Mouse (Mus musculus) lung, adult 2 months (tissue): ENCODE results near the gene Pfkfb2. TPM values are rescaled to one million over a fixed set of nuclear protein-coding genes. Genes with fewer than 3 reads are reported as not detected.

Experiments
- DNase-seq: peaks from one replicate; pipeline ENCODE4 v3.0.0; 2022
- H3K4me1 ChIP-seq: fragments of 200-500 bp; 2 replicates; pipeline ENCODE4 v1.6.1; 2011; ENCODE audit warnings: low read length; ENCODE audit not compliant: control insufficient read depth, insufficient read depth
- H3K4me3 ChIP-seq: fragments of 200-500 bp; replicated peaks from 2 replicates; pipeline ENCODE3; 2011; ENCODE audit warnings: low read depth, mild to moderate bottlenecking, control low read depth, low read length; ENCODE audit errors: extremely low read depth
- CTCF ChIP-seq: fragments of 200-500 bp; IDR thresholded peaks from 2 replicates; pipeline ENCODE4 v1.5.1; 2011; ENCODE audit warnings: mild to moderate bottlenecking, low read length, control low read depth; ENCODE audit not compliant: insufficient read depth
- POLR2A ChIP-seq: fragments of 200-500 bp; IDR thresholded peaks from 2 replicates; pipeline ENCODE4 v1.6.1; 2011; ENCODE audit warnings: low read depth, mild to moderate bottlenecking, control low read depth, low read length, borderline replicate concordance; ENCODE audit errors: extremely low read depth
- WGBS: fragments of 180-500 bp; shearing (Covaris S2); methylation state at CpG from one replicate; pipeline ENCODE4 v1.1.7; 2018; 5-methylcytosine and 5-hydroxymethylcytosine counted together
- polyA plus RNA-seq: library from polyadenylated mRNA; depleted of rRNA; stranded (reverse); fragments of >200 nt; gene quantifications from 2 replicates; pipeline ENCODE4 v1.2.3, GENCODE M21; 2012

Pfkfb2 gene
- polyA plus RNA-seq, 1 experiment: 23.7 TPM

DNA sequence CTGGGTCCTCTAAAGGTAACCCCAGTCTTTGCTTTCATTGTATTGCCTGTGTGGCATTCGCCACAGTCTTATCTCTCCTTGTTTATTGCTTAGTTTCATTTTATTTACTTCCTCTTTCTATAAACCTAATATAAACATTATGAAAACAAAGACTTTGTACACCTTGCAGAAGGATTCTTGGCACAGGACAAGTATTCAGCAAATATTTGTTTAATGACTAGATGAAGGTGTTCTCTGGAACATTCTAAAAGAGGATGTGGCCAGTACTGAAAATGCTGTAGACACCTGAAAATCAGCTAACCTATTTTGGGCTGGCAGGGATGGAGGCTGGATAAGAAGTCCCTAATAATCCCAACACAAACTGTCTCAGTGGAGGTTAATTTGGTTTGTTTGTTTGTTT is 32.5 kb upstream of the Pfkfb2 start:
- Histone ChIP-seq H3K4me3 (no peak overlapping the region), H3K4me1 (peaks cover 15% of the 10 kb centered on the region)
- TF ChIP-seq CTCF: no peak
- TF ChIP-seq POLR2A: no peak
- DNase-seq: no peak
- WGBS: 43% methylated on average over 1 of the region's 1 CpGs

DNA sequence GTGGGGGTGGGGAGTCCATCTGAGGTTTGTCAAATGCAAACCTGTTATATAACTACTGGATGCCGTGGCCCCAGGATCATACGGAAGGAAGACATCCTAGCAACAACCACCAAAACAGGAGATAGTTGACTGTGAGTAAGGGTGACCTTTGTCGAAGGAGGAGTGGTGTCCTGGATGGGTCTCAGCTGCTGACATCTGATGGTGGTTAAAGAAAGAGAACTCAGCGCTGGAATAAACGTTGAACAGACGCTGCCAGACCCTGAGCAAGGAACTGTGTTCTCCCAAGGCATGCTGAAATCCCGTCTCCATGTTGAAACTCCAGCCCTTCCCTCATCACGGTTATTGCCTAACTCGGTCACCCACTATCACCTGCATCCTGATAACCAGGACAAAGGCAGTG is 30.6 kb upstream of the Pfkfb2 start:
- WGBS: 49% methylated on average over 9 of the region's 9 CpGs
- TF ChIP-seq POLR2A (no peak), CTCF (no peak)
- Histone ChIP-seq H3K4me1 (peaks cover 15% of the 10 kb centered on the region), H3K4me3 (no peak overlapping the region)
- no peak for DNase-seq

DNA sequence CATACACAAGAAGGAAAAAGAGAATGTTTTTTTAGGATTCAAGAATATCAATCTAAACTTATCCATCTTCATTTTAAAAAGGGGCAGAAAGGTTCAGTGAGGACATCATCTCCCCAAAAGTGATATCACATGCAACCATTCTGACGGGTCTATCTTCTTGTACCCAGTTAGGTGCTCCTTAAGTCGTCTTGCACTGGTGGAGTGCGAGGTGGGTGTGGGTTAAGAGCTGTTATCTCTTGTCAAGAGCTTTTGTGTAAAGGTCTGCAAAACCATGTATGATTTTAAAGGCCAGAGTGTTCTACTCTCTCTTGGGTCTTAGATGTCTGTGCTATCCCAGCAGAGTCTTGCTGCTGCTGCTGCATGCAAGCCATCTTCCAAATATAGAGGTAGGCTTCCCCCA is 17.8 kb upstream of the Pfkfb2 start:
- Histone ChIP-seq H3K4me1 (0 out of 2 replicates have a peak, but pooled peaks cover 4% of the 10 kb centered on the region), H3K4me3 (no peak overlapping the region)
- DNase-seq: no peak
- no peak for TF ChIP-seq CTCF
- TF ChIP-seq POLR2A: no peak
- 76% methylated on average over 3 of the region's 3 CpGs for WGBS

DNA sequence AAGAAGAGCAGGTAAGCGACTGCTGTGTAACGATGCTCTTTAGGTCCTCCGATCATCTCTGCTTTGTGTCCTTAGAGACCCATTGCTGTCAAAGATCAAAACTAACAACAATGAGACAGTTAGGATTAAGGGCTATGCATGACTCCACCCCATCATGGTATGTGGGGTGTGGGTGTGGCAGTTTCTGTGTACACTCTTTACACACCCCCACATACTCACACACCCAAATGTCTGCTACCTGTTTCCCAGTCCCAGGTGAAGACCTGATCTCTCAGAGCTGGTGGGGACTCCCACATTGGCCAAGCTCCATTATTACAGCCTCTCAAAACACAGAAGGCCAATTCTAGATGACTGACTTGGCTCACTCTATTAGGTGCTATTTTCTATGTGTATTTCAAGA is 16.5 kb upstream of the Pfkfb2 start:
- Histone ChIP-seq H3K4me3 (no peak overlapping the region), H3K4me1 (peaks cover 8% of the 10 kb centered on the region)
- WGBS: 94% methylated on average over 3 of the region's 3 CpGs
- TF ChIP-seq CTCF (no peak), POLR2A (no peak)
- no peak for DNase-seq

DNA sequence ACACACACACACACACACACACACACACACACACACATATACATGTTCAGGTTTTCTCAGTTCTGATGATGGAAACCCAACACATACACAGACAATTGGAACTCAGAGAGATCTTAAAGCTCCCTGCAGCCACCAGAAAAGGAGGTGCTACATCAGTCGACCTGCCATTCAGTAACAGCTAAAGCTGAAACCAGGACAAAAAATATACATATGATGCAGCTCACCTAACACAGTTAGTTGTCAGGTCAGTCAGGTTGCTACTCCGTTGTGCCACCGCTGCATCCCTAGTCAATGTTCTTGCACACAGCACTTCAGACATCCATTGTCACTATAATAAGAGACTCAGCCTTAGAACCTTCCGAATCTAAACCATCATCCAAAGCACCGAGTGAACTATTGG is 15.9 kb upstream of the Pfkfb2 start:
- DNase-seq: no peak
- TF ChIP-seq POLR2A (no peak), CTCF (no peak)
- Histone ChIP-seq H3K4me1 (peaks cover 8% of the 10 kb centered on the region), H3K4me3 (no peak overlapping the region)
- 87% methylated on average over 5 of the region's 5 CpGs for WGBS

DNA sequence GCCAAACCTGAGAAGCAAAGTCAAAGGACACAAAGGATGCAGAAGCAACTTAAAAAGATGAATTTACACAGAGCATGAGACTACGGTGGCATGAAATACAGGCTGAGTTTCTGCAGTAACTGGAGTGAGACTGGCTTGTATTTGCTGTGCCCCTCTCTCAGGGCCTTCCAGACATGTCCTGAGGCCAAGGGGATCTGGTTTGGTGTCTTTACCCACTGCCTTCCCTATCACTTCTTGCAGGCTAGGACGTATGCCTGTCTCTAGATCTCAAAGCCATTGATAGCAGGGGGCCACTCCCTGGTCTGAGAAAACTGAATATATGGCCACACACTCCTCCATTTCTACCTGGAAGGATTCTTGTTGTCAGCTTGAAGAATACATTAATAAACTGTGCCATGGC is 15.2 kb upstream of the Pfkfb2 start:
- Histone ChIP-seq H3K4me3 (no peak overlapping the region), H3K4me1 (peaks cover 8% of the 10 kb centered on the region)
- 64% methylated on average over 2 of the region's 2 CpGs for WGBS
- no peak for DNase-seq
- TF ChIP-seq CTCF (no peak), POLR2A (no peak)

DNA sequence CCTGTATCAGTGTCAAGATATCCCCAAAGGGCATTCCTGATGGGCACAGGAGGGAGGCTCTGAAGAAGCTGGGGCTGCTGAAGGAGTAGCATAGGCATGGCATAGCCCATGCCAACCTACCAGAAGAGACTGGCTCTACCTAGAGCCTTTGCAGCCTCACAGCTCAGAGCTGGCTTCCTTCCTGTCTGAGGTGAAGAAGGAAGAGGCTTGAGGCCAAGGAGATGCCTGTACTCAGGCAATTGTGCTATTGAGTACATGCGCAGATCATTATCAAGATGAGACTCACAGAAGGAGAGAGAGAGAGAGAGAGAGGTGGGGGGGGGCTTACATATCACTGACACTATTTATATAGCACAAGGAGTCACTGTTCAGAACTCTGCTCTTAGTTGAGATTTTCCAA is 14.7 kb upstream of the Pfkfb2 start:
- DNase-seq: no peak
- TF ChIP-seq CTCF (no peak), POLR2A (no peak)
- 43% methylated on average over 1 of the region's 1 CpGs for WGBS
- no peak overlapping the region for H3K4me3 ChIP-seq
- peaks cover 8% of the 10 kb centered on the region for H3K4me1 ChIP-seq

DNA sequence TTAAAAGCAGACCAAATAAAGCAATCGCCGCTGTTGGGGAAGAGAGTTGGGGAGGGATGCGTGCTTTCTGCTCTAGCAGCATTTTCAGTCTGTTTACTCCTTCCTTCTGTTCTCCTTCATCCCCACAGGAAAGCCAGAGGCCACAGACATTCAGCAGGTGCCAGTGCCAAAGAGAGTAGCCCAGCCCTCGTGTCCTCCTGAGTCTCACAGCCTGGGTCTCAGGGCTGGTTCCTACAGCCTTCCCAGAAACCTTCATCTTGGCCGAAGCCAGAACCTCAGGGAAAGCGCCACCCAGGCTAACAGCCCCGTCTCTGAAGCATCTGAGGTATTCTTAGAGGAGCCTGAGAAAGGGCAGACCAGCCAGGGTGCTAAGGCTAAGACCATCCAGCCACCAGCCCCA is 13.1 kb upstream of the Pfkfb2 start:
- peaks cover 8% of the 10 kb centered on the region for H3K4me1 ChIP-seq
- WGBS: 95% methylated on average over 7 of the region's 7 CpGs
- TF ChIP-seq CTCF: no peak
- TF ChIP-seq POLR2A: no peak
- no peak for DNase-seq
- no peak overlapping the region for H3K4me3 ChIP-seq

DNA sequence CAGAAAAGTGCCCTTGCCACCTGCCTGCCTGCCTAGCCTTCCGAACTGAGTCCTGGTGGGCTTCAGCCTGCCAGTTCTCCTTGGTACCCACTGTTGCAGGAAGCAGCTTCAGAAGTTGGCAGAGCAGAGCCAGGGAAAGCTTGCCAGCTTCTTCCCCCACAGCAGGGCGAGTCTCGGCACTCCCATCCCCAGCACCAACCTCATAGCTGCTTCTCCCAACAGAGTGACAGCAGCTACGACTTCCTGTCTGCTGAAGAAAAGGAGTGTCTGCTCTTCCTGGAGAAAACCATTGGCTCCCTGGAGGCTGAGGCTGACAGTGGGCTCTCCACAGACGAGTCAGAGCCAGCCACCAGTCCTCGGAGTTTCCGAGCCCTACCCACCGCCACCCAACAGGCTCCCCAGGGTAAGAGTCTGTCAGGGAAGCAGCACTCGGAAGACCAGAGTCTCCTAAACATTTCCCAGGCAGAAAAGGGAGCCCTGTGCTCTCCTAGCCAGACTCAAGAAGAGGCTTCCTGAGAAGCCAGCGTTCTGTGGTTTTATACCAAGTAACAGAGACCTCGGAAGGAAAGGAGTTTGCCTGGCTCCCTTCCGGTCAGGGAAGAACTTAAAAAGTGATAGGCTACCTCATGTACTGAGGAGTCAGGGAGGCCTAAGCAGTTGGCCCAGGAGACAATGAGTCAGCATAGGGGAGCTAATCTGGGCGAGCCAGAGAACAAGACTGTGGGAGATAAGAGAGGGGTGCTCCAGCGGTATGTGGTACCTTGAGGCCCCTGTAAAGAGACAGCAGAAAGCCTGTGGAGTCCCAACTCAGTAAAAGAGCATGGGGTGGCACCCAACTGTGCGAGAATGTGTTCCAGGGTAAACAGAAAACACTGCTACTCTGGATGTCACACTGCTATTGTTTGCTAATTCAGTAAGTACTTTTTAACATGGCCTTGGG is 12.0 kb upstream of the Pfkfb2 start:
- DNase-seq: no peak
- H3K4me3 ChIP-seq: no peak overlapping the region
- H3K4me1 ChIP-seq: peaks cover 8% of the 10 kb centered on the region
- 24% methylated on average over 15 of the region's 15 CpGs for WGBS
- peak; percentile 41; the same call in 1 of the 2 replicates for TF ChIP-seq POLR2A
- no peak for TF ChIP-seq CTCF

DNA sequence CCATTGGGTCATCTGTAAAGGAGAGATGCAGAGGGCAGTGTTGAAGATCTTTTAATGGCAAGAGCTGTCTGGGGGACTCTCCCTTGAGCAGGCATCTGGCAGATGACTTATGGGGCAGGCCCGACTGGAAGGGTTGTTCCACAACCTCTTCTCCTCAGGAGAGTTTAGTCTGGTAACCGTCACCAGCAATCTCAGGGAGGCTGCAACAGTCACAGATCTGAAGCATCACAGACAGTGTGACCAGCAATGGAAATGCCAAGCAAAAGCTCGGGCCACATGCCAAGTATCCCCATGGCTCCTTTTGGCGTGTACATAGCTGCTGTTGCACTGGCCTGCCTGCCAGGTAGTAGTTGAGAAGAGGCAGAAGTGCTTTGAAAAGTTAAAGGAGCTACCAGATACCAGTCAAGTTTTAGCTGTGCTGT is 11.2 kb upstream of the Pfkfb2 start:
- TF ChIP-seq POLR2A: no peak
- no peak for TF ChIP-seq CTCF
- H3K4me3 ChIP-seq: no peak overlapping the region
- 59% methylated on average over 4 of the region's 4 CpGs for WGBS
- DNase-seq: no peak
- peaks cover 8% of the 10 kb centered on the region for H3K4me1 ChIP-seq
